Mouse (Mus musculus) G1E (cell line): Measurements from ENCODE around the gene Mllt3.

ENCODE experiments used
- CTCF ChIP-seq: IDR thresholded peaks from 2 replicates; pipeline ENCODE4 v1.5.1; 2012; ENCODE audit warnings: low read depth, low read length, inconsistent platforms, mixed read lengths
- GATA1 ChIP-seq: IDR thresholded peaks from 2 replicates; pipeline ENCODE4 v1.6.1; 2012; ENCODE audit warnings: borderline replicate concordance, low read length, inconsistent platforms, mixed read lengths
- POLR2AphosphoS5 ChIP-seq: IDR thresholded peaks from 2 replicates; pipeline ENCODE4 v1.6.1; 2012; ENCODE audit warnings: low read depth, low read length, inconsistent platforms; ENCODE audit not compliant: insufficient replicate concordance

- TF ChIP-seq POLR2AphosphoS5 (no peak), CTCF (no peak), GATA1 (no peak)
Observed at GRCm38 (mm10) chr4:87731118-87731672, 302.0 kb downstream of the Mllt3 start.
